Mouse (Mus musculus): ENCODE measurements around the gene Fam129a. TPM values are rescaled to one million over a fixed set of nuclear protein-coding genes. Genes with fewer than 3 reads are reported as not detected.

Gene Fam129a
- total RNA-seq (2014; rRNA removed) = 0.92 and 2.9 TPM in 2 replicates
- polyA plus RNA-seq (2015; fragmentation: Nextera tagmentation; extraction: Ambion mirVana) = 0.75 and 0.93 TPM in 2 replicates

DNA sequence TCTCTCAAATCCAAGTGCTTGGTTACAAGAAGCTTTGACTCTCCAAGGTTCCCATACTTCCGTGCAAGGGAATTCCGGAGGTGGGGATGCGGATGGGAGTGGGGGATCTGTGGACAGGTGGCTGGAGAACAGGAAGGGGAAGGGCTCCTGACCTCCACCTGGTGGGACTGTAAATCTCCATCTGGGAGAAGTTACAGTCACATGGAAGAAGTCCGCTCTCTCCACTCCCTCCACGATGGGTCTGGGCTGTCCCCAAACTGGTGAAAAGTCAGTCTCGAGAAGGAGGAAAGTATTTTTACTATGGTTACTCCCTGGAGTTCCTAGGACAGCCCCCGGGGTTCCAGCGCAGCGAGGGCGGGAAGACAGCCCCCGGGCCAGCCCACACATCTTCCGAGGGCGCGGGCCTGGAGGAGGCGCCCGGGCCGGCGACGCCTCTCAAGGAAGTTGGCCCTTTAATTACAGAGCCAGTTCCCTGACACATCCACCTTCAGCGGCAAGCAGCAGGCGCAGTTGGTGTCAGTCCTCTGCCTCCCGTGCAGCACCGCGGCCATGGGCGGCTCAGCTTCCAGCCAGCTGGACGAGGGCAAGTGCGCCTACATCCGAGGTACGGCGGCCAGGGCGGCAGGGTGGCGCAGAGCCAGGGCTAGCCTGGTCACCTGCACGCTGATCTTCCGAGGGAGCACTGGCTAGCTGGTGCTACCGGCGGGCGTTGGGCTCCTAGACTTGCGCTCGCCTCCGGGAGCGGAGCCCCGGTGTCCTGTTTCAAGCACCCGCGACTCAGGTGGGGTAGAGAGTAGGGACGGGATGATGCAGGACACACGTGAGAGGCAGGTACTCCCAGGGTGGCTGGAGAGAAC, at the start of gene Fam129a:
TSS of gene Fam129a (plus strand) at position 206 of the 857 bp plus-strand sequence.
- DNase-seq = no peak
- no peak within 1 kb of the TSS for H3K9ac ChIP-seq
- ATAC-seq = peak; percentile 32
- no peaks in the 10 kb centered on the region for H3K9me3 ChIP-seq (ENCODE audit: low read length)
- no peak within 1 kb of the TSS for H3K27ac ChIP-seq (ENCODE audit: low read depth, low read length)
- no peak for TF ChIP-seq CTCF (IDR thresholded peaks at IDR 0.05; ENCODE audit: low read depth)
- H3K27me3 ChIP-seq (ENCODE audit: insufficient read depth, low read length) = peaks cover 10% of the 10 kb centered on the region
- no peaks in the 10 kb centered on the region for H3K36me3 ChIP-seq (ENCODE audit: insufficient read depth)
- peak within 1 kb of the TSS; percentile 31 for H3K4me3 ChIP-seq (ENCODE audit: low read depth, low read length)
- 7% methylated on average over 46 of the region's 46 CpGs for WGBS
- peaks cover 6% of the 10 kb centered on the region for H3K4me1 ChIP-seq (ENCODE audit: insufficient read depth)
- peak within 1 kb of the TSS; percentile 57 for H3K4me2 ChIP-seq (ENCODE audit: low read depth)

- H3K4me2 ChIP-seq (ENCODE audit: low read depth) = no peak overlapping the region
- peak; percentile 61 for DNase-seq
- H3K36me3 ChIP-seq (ENCODE audit: insufficient read depth) = no peaks in the 10 kb centered on the region
- no peak overlapping the region for H3K9ac ChIP-seq
- peak; percentile 85 for ATAC-seq
- no peaks in the 10 kb centered on the region for H3K9me3 ChIP-seq (ENCODE audit: low read length)
- 49% methylated on average over 3 of the region's 3 CpGs for WGBS
- H3K4me1 ChIP-seq (ENCODE audit: insufficient read depth) = no peaks in the 10 kb centered on the region
- TF ChIP-seq CTCF (IDR thresholded peaks at IDR 0.05; ENCODE audit: low read depth) = no peak
- no peak overlapping the region for H3K4me3 ChIP-seq (ENCODE audit: low read depth, low read length)
- H3K27me3 ChIP-seq (ENCODE audit: insufficient read depth, low read length) = no peaks in the 10 kb centered on the region
- peak overlapping the region; percentile 35 for H3K27ac ChIP-seq (ENCODE audit: low read depth, low read length)
Measured at GRCm38 (mm10) chr1:151526701-151527100, 44.3 kb upstream of the Fam129a start.

DNA sequence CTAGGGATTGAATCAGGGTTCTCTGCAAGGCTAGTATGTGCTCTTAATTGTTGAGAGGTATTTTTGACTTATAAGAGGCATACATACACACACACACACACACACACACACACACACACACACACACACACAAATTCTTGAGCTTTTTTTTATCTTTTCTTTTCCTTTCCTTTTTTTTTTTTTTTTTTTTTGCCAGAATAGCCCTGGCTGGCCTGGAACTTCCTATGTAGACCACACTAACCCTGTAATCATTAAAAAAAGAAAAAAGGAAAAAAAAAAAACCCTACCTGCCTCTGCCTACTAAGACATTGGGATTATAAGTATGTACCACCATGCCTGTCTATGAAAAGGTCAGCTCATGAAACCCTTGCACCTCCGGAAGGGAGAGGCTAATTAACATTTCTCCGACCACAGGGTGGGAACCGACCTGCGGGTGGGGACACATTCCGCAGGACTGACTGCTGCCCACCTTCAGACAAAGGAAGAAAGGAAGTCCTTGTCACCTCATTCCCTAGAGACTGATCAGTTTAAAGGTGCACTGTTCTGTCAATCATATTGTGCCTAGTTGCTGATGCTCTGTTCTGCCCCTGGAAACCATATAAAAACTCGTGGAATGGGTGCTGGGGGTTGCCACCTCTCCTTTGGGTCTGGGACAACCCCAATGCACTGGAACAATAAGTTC, 27.0 kb upstream of the Fam129a start:
- no peaks in the 10 kb centered on the region for H3K36me3 ChIP-seq (ENCODE audit: insufficient read depth)
- WGBS = 79% methylated on average over 6 of the region's 6 CpGs
- H3K9me3 ChIP-seq (ENCODE audit: low read length) = no peaks in the 10 kb centered on the region
- ATAC-seq = no peak
- H3K27ac ChIP-seq (ENCODE audit: low read depth, low read length) = no peak overlapping the region
- H3K4me1 ChIP-seq (ENCODE audit: insufficient read depth) = no peaks in the 10 kb centered on the region
- H3K4me3 ChIP-seq (ENCODE audit: low read depth, low read length) = no peak overlapping the region
- no peak overlapping the region for H3K4me2 ChIP-seq (ENCODE audit: low read depth)
- TF ChIP-seq CTCF (IDR thresholded peaks at IDR 0.05; ENCODE audit: low read depth) = no peak
- no peaks in the 10 kb centered on the region for H3K27me3 ChIP-seq (ENCODE audit: insufficient read depth, low read length)
- no peak for DNase-seq
- H3K9ac ChIP-seq = no peak overlapping the region

DNA sequence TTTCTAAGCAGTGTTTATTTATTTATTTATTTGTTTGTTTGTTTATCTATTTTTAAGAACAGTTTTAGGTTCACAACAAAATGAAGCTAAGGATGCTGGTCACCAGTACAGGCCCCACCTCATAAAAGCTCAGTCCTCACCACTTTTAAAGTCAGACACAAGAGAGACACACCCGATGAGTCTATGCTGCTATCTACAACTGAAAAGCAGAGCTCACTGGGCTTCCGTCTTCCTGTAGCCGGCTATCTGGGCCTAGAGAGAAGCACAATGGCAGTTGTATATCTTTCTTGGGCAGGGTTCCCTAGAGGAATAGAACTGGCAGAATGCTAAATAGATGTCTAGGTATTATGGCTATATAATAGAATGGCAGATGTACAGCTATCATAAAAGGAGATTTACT, 26.4 kb upstream of the Fam129a start:
- no peaks in the 10 kb centered on the region for H3K4me1 ChIP-seq (ENCODE audit: insufficient read depth)
- TF ChIP-seq CTCF (IDR thresholded peaks at IDR 0.05; ENCODE audit: low read depth) = no peak
- H3K27me3 ChIP-seq (ENCODE audit: insufficient read depth, low read length) = no peaks in the 10 kb centered on the region
- no peak overlapping the region for H3K4me2 ChIP-seq (ENCODE audit: low read depth)
- no peak overlapping the region for H3K9ac ChIP-seq
- H3K4me3 ChIP-seq (ENCODE audit: low read depth, low read length) = no peak overlapping the region
- no peak overlapping the region for H3K27ac ChIP-seq (ENCODE audit: low read depth, low read length)
- 96% methylated on average over 3 of the region's 3 CpGs for WGBS
- no peak for DNase-seq
- H3K36me3 ChIP-seq (ENCODE audit: insufficient read depth) = no peaks in the 10 kb centered on the region
- ATAC-seq = no peak
- H3K9me3 ChIP-seq (ENCODE audit: low read length) = no peaks in the 10 kb centered on the region

DNA sequence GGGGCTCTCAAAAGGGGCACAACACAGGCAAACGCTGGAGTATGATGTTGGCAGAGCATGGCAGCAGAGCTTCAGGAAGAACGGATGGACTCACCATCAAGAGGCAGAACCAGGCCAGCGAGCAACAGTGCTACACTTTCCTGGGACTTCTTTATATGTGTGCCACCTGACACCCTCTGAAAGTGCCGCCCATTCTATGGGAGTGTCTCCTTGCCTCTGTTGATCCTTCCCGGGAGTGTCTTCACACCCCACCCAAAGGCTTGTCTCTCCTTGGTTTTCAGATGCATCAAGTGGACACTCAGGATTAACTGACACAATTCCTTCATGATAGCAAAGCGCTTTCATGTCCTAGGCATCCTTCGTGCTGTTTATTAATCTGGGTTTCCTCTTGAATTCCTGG, 25.4 kb upstream of the Fam129a start:
- H3K9me3 ChIP-seq (ENCODE audit: low read length) = no peaks in the 10 kb centered on the region
- WGBS = 89% methylated on average over 7 of the region's 7 CpGs
- ATAC-seq (no peak), DNase-seq (no peak)
- TF ChIP-seq CTCF (IDR thresholded peaks at IDR 0.05; ENCODE audit: low read depth) = no peak
- no peak overlapping the region for H3K4me2 ChIP-seq (ENCODE audit: low read depth)
- no peaks in the 10 kb centered on the region for H3K27me3 ChIP-seq (ENCODE audit: insufficient read depth, low read length)
- H3K27ac ChIP-seq (ENCODE audit: low read depth, low read length) = no peak overlapping the region
- no peaks in the 10 kb centered on the region for H3K4me1 ChIP-seq (ENCODE audit: insufficient read depth)
- no peaks in the 10 kb centered on the region for H3K36me3 ChIP-seq (ENCODE audit: insufficient read depth)
- no peak overlapping the region for H3K4me3 ChIP-seq (ENCODE audit: low read depth, low read length)
- H3K9ac ChIP-seq = no peak overlapping the region

GRCm38 (mm10) chr1:151548896-151549610, 21.9 kb upstream of the Fam129a start:
- 75% methylated on average over 8 of the region's 8 CpGs for WGBS
- Histone ChIP-seq H3K4me1 (ENCODE audit: insufficient read depth) (no peaks in the 10 kb centered on the region), H3K27ac (ENCODE audit: low read depth, low read length) (no peak overlapping the region), H3K9ac (no peak overlapping the region), H3K27me3 (ENCODE audit: insufficient read depth, low read length) (no peaks in the 10 kb centered on the region), H3K4me2 (ENCODE audit: low read depth) (no peak overlapping the region), H3K9me3 (ENCODE audit: low read length) (no peaks in the 10 kb centered on the region), H3K4me3 (ENCODE audit: low read depth, low read length) (no peak overlapping the region), H3K36me3 (ENCODE audit: insufficient read depth) (no peaks in the 10 kb centered on the region)
- TF ChIP-seq CTCF (IDR thresholded peaks at IDR 0.05; ENCODE audit: low read depth) = no peak
- DNase-seq (no peak), ATAC-seq (no peak)

Measured in forebrain, postnatal 0 days (tissue).